Mouse (Mus musculus): Measurements from ENCODE around the gene Clcn6.
A peak's percentile ranks its signal among the peaks of the same experiment; 100 is the strongest.

DNA sequence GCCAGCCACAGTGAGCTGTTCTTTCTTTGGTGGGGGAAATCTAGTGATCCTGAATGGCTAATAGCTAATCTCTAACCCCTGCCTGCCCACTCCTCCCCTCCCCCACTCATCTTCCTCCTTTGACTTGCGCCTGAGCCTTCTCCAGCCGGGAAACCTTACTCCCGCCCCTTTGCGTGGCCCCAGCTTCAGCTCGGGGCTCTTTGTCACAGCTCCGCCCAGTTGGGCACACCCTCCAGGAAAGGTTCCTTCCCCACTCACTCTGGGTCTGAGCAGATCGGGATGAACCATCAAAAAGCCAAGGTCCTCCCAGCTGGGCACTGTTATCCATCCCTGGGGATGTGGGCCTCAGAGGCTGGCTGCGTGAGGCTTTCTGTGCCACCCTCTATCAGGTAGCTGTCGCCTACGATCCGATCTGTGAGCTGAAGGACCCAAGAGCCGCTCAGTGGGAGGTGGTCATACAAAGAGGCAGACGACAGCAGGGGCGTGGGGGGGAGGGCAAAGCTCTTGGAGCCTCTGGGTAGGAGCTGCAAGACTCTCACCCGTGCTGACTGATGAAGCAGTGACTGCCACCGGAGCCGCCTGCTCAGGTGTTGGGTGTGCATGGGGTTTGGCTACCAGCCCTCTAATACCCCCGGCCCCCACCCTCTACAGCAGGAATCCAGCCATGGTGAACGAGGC, 2.5 kb upstream of the Clcn6 start:
- TF ChIP-seq CTCF (IDR thresholded peaks at IDR 0.05; ENCODE audit: insufficient read depth, low read depth, low read length): no peak
- 0 out of 2 replicates have a peak, but pooled peaks have one; percentile 24 for TF ChIP-seq POLR2A (IDR thresholded peaks at IDR 0.05; ENCODE audit: insufficient read depth, low read depth, low read length)
